Comparison of ENCODE assay signal across 9 mouse cellular contexts in genomic region chr1:4572311-4572710, GRCm38 (mm10).
DNase-seq lines count a peak whose midpoint lies in the region; ATAC-seq lines count a peak whose summit lies in the region.
"Had no signal": no experiment of that assay in that cellular context is flagged by ENCODE, and none has a peak within 500 bp of the region (broad histone marks: within the 10 kb centered on the region; RNA-seq: fewer than 3 reads in every experiment).

No protein-coding gene starts in this region.

- H3K4me2 ChIP-seq in heart, embryonic 16.5 days (ENCODE audit: low read depth, low read length): peak overlapping the region; percentile 95
- H3K4me2 ChIP-seq in embryonic facial prominence, embryonic 14.5 days (ENCODE audit: low read depth, low read length): peak overlapping the region; percentile 86; the same call in 1 of the 2 replicates
- H3K4me2 ChIP-seq in intestine, embryonic 14.5 days (ENCODE audit: low read length): peak overlapping the region; percentile 79
- H3K4me2 ChIP-seq in midbrain, embryonic 16.5 days (ENCODE audit: low read length): peak overlapping the region; percentile 77

- no peak overlapping the region; the same call in 1 of the 2 replicates for H3K4me3 ChIP-seq in heart, embryonic 16.5 days (ENCODE audit: low read length)
- H3K4me3 ChIP-seq in embryonic facial prominence, embryonic 14.5 days (ENCODE audit: low read depth, low read length): peak overlapping the region; percentile 60
- peak overlapping the region; percentile 49; the same call in 1 of the 2 replicates for H3K4me3 ChIP-seq in intestine, embryonic 14.5 days (ENCODE audit: low read depth, low read length)
- H3K4me3 ChIP-seq in midbrain, embryonic 16.5 days (ENCODE audit: low read depth, low read length): peak overlapping the region; percentile 54

- H3K36me3 ChIP-seq in heart, embryonic 16.5 days (ENCODE audit: control insufficient read depth, insufficient read depth): no peaks in the 10 kb centered on the region
- H3K36me3 ChIP-seq in embryonic facial prominence, embryonic 14.5 days (ENCODE audit: control insufficient read depth, insufficient read depth, low read length): no peaks in the 10 kb centered on the region
- H3K36me3 ChIP-seq in intestine, embryonic 14.5 days (ENCODE audit: control insufficient read depth, insufficient read depth, low read length): no peaks in the 10 kb centered on the region
- no peaks in the 10 kb centered on the region for H3K36me3 ChIP-seq in midbrain, embryonic 16.5 days (ENCODE audit: control insufficient read depth, insufficient read depth, low read length)

- no peaks in the 10 kb centered on the region for H3K27me3 ChIP-seq in heart, embryonic 16.5 days (ENCODE audit: control insufficient read depth, insufficient read depth, low read length)
- no peaks in the 10 kb centered on the region for H3K27me3 ChIP-seq in embryonic facial prominence, embryonic 14.5 days (replicated peaks; ENCODE audit: control insufficient read depth, insufficient read depth, low read length)
- H3K27me3 ChIP-seq in intestine, embryonic 14.5 days (replicated peaks; ENCODE audit: control insufficient read depth, insufficient read depth, low read length): no peaks in the 10 kb centered on the region
- no peaks in the 10 kb centered on the region for H3K27me3 ChIP-seq in midbrain, embryonic 16.5 days (ENCODE audit: control insufficient read depth, insufficient read depth, low read depth, low read length)
- H3K27me3 ChIP-seq: CH12.LX had no signal

- 51% methylated on average over 3 of the region's 3 CpGs for WGBS in heart, embryonic 16.5 days
- 46% methylated on average over 3 of the region's 3 CpGs for WGBS in embryonic facial prominence, embryonic 14.5 days
- WGBS in intestine, embryonic 14.5 days: 66% methylated on average over 3 of the region's 3 CpGs
- WGBS in midbrain, embryonic 16.5 days: 18% methylated on average over 3 of the region's 3 CpGs

- H3K4me1 ChIP-seq in heart, embryonic 16.5 days (ENCODE audit: control insufficient read depth, insufficient read depth, low read length): peaks cover 2% of the 10 kb centered on the region; the same call in 1 of the 2 replicates
- H3K4me1 ChIP-seq in embryonic facial prominence, embryonic 14.5 days (ENCODE audit: control insufficient read depth, insufficient read depth, low read length): no peaks in the 10 kb centered on the region
- no peaks in the 10 kb centered on the region for H3K4me1 ChIP-seq in intestine, embryonic 14.5 days (replicated peaks; ENCODE audit: control insufficient read depth, insufficient read depth, low read length)
- H3K4me1 ChIP-seq in midbrain, embryonic 16.5 days (ENCODE audit: control insufficient read depth, insufficient read depth, low read length): peaks cover 6% of the 10 kb centered on the region; the same call in 1 of the 2 replicates

- no peaks in the 10 kb centered on the region for H3K9me3 ChIP-seq in heart, embryonic 16.5 days (replicated peaks; ENCODE audit: control insufficient read depth, low read length)
- no peaks in the 10 kb centered on the region for H3K9me3 ChIP-seq in embryonic facial prominence, embryonic 14.5 days (ENCODE audit: control insufficient read depth, low read length)
- no peaks in the 10 kb centered on the region for H3K9me3 ChIP-seq in intestine, embryonic 14.5 days (ENCODE audit: control insufficient read depth, low read length)
- no peaks in the 10 kb centered on the region for H3K9me3 ChIP-seq in midbrain, embryonic 16.5 days (replicated peaks; ENCODE audit: control insufficient read depth, low read length, poor library complexity, severe bottlenecking)

- H3K27ac ChIP-seq in heart, embryonic 16.5 days (ENCODE audit: low read length): peak overlapping the region; percentile 86
- H3K27ac ChIP-seq in embryonic facial prominence, embryonic 14.5 days (replicated peaks; ENCODE audit: low read depth, low read length): no peak overlapping the region
- no peak overlapping the region for H3K27ac ChIP-seq in intestine, embryonic 14.5 days (ENCODE audit: low read depth)
- H3K27ac ChIP-seq in midbrain, embryonic 16.5 days (ENCODE audit: low read length): peak overlapping the region; percentile 93

- no peak for DNase-seq in heart, postnatal 4 days
- no peak for DNase-seq in embryonic facial prominence, embryonic 14.5 days (ENCODE audit: low spot score)
- no peak for DNase-seq in intestine, embryonic 14.5 days (ENCODE audit: low spot score)
- no peak for DNase-seq in thymus, postnatal 14 days
- DNase-seq in left cerebral cortex, adult 18-20 months (ENCODE audit: low spot score in 2 of 2): no peak
- no peak for DNase-seq in layer of hippocampus, adult 8-10 months (ENCODE audit: low spot score in 2 of 2)

- no peak overlapping the region for H3K9ac ChIP-seq in heart, embryonic 16.5 days (ENCODE audit: low read length)
- peak overlapping the region; percentile 77; the same call in 1 of the 2 replicates for H3K9ac ChIP-seq in embryonic facial prominence, embryonic 14.5 days (ENCODE audit: low read depth, low read length)
- H3K9ac ChIP-seq in intestine, embryonic 14.5 days (ENCODE audit: low read length): peak overlapping the region; percentile 78; the same call in 1 of the 2 replicates
- peak overlapping the region; percentile 95 for H3K9ac ChIP-seq in midbrain, embryonic 16.5 days (ENCODE audit: low read depth, low read length)

- no peak for ATAC-seq in heart, embryonic 16.5 days (replicated peaks; ENCODE audit: extremely low read depth, insufficient read depth, low FRiP score)
- no peak for ATAC-seq in embryonic facial prominence, embryonic 14.5 days (ENCODE audit: low read depth)
- no peak for ATAC-seq in intestine, embryonic 14.5 days (replicated peaks; ENCODE audit: low FRiP score, low TSS enrichment, low read depth)
- ATAC-seq in midbrain, embryonic 16.5 days: no peak

Comparison
In these comparisons a context has a peak if more than half of its experiments do, and no peak if none do; other contexts are left out.
1. H3K27ac ChIP-seq: peak in heart, embryonic 16.5 days (single experiment) and midbrain, embryonic 16.5 days (single experiment); none in embryonic facial prominence, embryonic 14.5 days (single experiment) and intestine, embryonic 14.5 days (single experiment).
2. Peak in every context shown above with its lines, with median percentiles within 50 percentile points of each other: H3K4me2 ChIP-seq.